Mouse (Mus musculus) ES-Bruce4 (cell line): ENCODE results near the gene Fbxl2.

Source experiments
- CTCF ChIP-seq: IDR thresholded peaks from one replicate; pipeline ENCODE4 v1.8.1; 2011; ENCODE audit warnings: low read depth, low read length
- EP300 ChIP-seq: IDR thresholded peaks from 2 replicates; pipeline ENCODE4 v1.6.1; 2011; ENCODE audit warnings: low read depth, low read length; ENCODE audit not compliant: insufficient read depth
- POLR2A ChIP-seq: IDR thresholded peaks from one replicate; pipeline ENCODE4 v1.8.1; 2011; ENCODE audit warnings: low read length; ENCODE audit not compliant: insufficient read depth

DNA sequence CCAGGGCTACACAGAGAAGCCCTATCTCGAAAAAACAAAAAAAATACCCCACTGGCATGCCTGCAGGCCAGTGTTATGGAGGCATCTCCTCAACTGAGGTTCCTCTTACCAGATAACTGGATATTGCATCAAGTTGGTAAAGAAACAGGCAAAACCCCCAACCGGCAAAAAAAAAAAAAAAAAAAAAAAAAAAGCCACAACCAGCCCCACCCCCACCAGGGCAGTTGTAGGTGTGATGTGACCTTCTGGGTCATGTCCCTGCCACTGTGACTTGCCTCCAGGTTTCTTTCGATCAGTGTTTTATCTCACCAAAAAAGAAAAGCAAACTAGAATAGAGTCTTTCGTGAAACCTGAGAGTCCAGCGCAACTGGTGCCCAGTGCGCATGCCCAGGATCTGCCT, 6.9 kb upstream of the Fbxl2 start:
- no peak for TF ChIP-seq CTCF
- TF ChIP-seq EP300: no peak
- no peak for TF ChIP-seq POLR2A
